Mouse (Mus musculus): ENCODE measurements at regions not wholly inside any gene's neighbourhood (a gene's known extent, or its start where the extent isn't known, plus 50 kb on each side); places are given as distances from the start of the nearest gene placed in this dataset.

DNA sequence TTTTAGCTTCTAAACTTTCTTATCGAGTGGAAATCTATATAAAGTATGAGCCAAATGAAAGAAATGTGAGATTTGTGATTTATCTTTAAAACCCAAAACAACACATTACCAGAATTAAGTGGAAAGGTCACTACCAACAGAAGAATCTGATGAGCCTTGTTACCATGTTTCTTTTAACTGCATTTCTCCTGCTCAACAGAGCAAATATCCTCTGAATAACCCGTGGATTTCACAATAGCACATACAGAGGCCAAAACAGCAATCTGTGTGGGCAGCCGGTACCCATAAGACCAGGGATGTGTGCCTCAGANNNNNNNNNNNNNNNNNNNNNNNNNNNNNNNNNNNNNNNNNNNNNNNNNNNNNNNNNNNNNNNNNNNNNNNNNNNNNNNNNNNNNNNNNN lies 85.3 kb downstream of the 4930444P10Rik start:
- TF ChIP-seq CTCF (IDR thresholded peaks at IDR 0.05) (no peak), EP300 (IDR thresholded peaks at IDR 0.05; ENCODE audit: insufficient read depth, low read depth, low read length) (no peak), POLR2A (IDR thresholded peaks at IDR 0.05; ENCODE audit: insufficient read depth, low read depth, low read length) (no peak)

Measured in heart, adult 2 months (tissue).